ENCODE assay signal across 12 mouse cellular contexts in the genomic region with DNA sequence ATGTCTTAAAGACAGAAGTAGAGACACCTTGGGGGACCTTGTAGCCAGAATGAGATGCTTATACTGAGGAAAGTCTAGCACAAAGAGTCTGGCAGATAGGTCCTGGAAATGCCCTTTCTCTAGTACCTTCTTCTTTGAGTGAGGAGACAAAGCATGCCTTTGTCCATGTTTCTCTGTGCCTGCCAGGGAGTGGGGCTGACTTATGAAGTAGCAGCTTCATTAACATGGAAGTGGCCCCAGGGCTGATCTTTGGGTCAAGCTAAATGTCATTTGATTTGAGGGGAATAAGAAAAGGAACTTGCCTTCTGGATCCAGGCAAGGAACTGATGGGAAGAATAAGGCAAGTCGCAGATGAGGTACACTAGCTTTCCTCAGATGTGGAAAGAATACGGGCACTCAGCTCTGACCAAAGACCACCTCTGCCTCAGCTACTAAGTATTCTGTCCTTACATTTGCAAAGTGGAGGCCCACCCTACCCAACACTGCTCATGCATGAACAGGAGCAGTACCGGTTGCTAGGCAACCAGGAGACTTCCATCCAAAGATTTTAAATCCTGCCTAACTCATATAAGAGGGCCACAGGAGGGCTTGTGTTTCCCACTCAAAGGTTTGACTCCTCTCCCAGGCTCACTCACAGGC.
DNase-seq lines count a peak whose midpoint lies in the region; ATAC-seq lines count a peak whose summit lies in the region.
"Had no signal": no experiment of that assay in that cellular context is flagged by ENCODE, and none has a peak within 500 bp of the region (broad histone marks: within the 10 kb centered on the region; RNA-seq: fewer than 3 reads in every experiment).

No protein-coding gene starts in this region.

- H3K4me1 ChIP-seq in kidney, embryonic 15.5 days: 0 out of 2 replicates have a peak, but pooled peaks cover 4% of the 10 kb centered on the region
- no peaks in the 10 kb centered on the region for H3K4me1 ChIP-seq in embryonic facial prominence, embryonic 12.5 days
- peaks cover 6% of the 10 kb centered on the region for H3K4me1 ChIP-seq in hindbrain, embryonic 15.5 days (replicated peaks)
- H3K4me1 ChIP-seq in neural tube, embryonic 13.5 days (replicated peaks): peaks cover 9% of the 10 kb centered on the region
- H3K4me1 ChIP-seq: embryonic facial prominence, embryonic 13.5 days; stomach, embryonic 15.5 days had no signal

- no peaks in the 10 kb centered on the region for H3K27me3 ChIP-seq in kidney, embryonic 15.5 days
- no peaks in the 10 kb centered on the region for H3K27me3 ChIP-seq in embryonic facial prominence, embryonic 12.5 days
- no peaks in the 10 kb centered on the region for H3K27me3 ChIP-seq in hindbrain, embryonic 15.5 days
- H3K27me3 ChIP-seq in neural tube, embryonic 13.5 days: no peaks in the 10 kb centered on the region
- H3K27me3 ChIP-seq: embryonic facial prominence, embryonic 13.5 days; stomach, embryonic 15.5 days had no signal

- no peak overlapping the region for H3K27ac ChIP-seq in kidney, embryonic 15.5 days
- no peak overlapping the region for H3K27ac ChIP-seq in embryonic facial prominence, embryonic 12.5 days
- H3K27ac ChIP-seq in hindbrain, embryonic 15.5 days (replicated peaks): 0 out of 2 replicates have a peak overlapping the region, but pooled peaks have one; percentile 27
- H3K27ac ChIP-seq in neural tube, embryonic 13.5 days (replicated peaks): 0 out of 2 replicates have a peak overlapping the region, but pooled peaks have one; percentile 10
- H3K27ac ChIP-seq: embryonic facial prominence, embryonic 13.5 days; stomach, embryonic 15.5 days had no signal

- no peaks in the 10 kb centered on the region for H3K9me3 ChIP-seq in kidney, embryonic 15.5 days (replicated peaks)
- H3K9me3 ChIP-seq in embryonic facial prominence, embryonic 12.5 days: no peaks in the 10 kb centered on the region
- H3K9me3 ChIP-seq in hindbrain, embryonic 15.5 days: no peaks in the 10 kb centered on the region
- no peaks in the 10 kb centered on the region for H3K9me3 ChIP-seq in neural tube, embryonic 13.5 days
- H3K9me3 ChIP-seq: embryonic facial prominence, embryonic 13.5 days; stomach, embryonic 15.5 days had no signal

- H3K4me3 ChIP-seq in kidney, embryonic 15.5 days (replicated peaks): no peak overlapping the region
- H3K4me3 ChIP-seq in embryonic facial prominence, embryonic 12.5 days: no peak overlapping the region
- H3K4me3 ChIP-seq in hindbrain, embryonic 15.5 days: no peak overlapping the region
- no peak overlapping the region for H3K4me3 ChIP-seq in neural tube, embryonic 13.5 days
- H3K4me3 ChIP-seq: embryonic facial prominence, embryonic 13.5 days; stomach, embryonic 15.5 days had no signal

- H3K9ac ChIP-seq in kidney, embryonic 15.5 days: no peak overlapping the region
- no peak overlapping the region for H3K9ac ChIP-seq in embryonic facial prominence, embryonic 12.5 days
- H3K9ac ChIP-seq in hindbrain, embryonic 15.5 days: no peak overlapping the region
- H3K9ac ChIP-seq in neural tube, embryonic 13.5 days: no peak overlapping the region
- H3K9ac ChIP-seq: embryonic facial prominence, embryonic 13.5 days; stomach, embryonic 15.5 days had no signal

- peak; percentile 95 for ATAC-seq in kidney, embryonic 15.5 days (replicated peaks; ENCODE audit: low FRiP score)
- 0 out of 2 replicates have a peak, but pooled peaks have one; percentile 60 for ATAC-seq in embryonic facial prominence, embryonic 12.5 days (ENCODE audit: insufficient number of reproducible peaks, insufficient read depth, low FRiP score, low TSS enrichment)
- peak; percentile 96 for ATAC-seq in hindbrain, embryonic 15.5 days (ENCODE audit: low FRiP score, low read depth)
- peak; percentile 84 for ATAC-seq in neural tube, embryonic 13.5 days (ENCODE audit: low read depth)
- ATAC-seq in granulocyte monocyte progenitor cell, adult 5-6 weeks (replicated peaks; ENCODE audit: poor library complexity, severe bottlenecking): no peak

- 67% methylated on average over 3 of the region's 3 CpGs for WGBS in kidney, embryonic 15.5 days
- 51% methylated on average over 3 of the region's 3 CpGs for WGBS in embryonic facial prominence, embryonic 12.5 days
- WGBS in hindbrain, embryonic 15.5 days: 28% methylated on average over 3 of the region's 3 CpGs
- WGBS in neural tube, embryonic 13.5 days: 38% methylated on average over 3 of the region's 3 CpGs

- no peak overlapping the region for H3K4me2 ChIP-seq in kidney, embryonic 15.5 days
- H3K4me2 ChIP-seq in embryonic facial prominence, embryonic 12.5 days (replicated peaks): no peak overlapping the region
- no peak overlapping the region for H3K4me2 ChIP-seq in hindbrain, embryonic 15.5 days
- no peak overlapping the region for H3K4me2 ChIP-seq in neural tube, embryonic 13.5 days
- H3K4me2 ChIP-seq: embryonic facial prominence, embryonic 13.5 days; stomach, embryonic 15.5 days had no signal

- DNase-seq in kidney, adult 11 months: no peak
- DNase-seq in cerebellum, adult 18-20 months: no peak
- DNase-seq in heart, postnatal 4 days: no peak
- DNase-seq: gastrocnemius, postnatal 25 days; layer of hippocampus, adult 9-11 months had no signal

- H3K36me3 ChIP-seq in kidney, embryonic 15.5 days: no peaks in the 10 kb centered on the region
- H3K36me3 ChIP-seq in embryonic facial prominence, embryonic 12.5 days: no peaks in the 10 kb centered on the region
- H3K36me3 ChIP-seq in hindbrain, embryonic 15.5 days: no peaks in the 10 kb centered on the region
- H3K36me3 ChIP-seq in neural tube, embryonic 13.5 days: no peaks in the 10 kb centered on the region
- H3K36me3 ChIP-seq: embryonic facial prominence, embryonic 13.5 days; stomach, embryonic 15.5 days had no signal

Comparison
In these comparisons a context has a peak if more than half of its experiments do, and no peak if none do; other contexts are left out.
1. H3K27ac ChIP-seq: peak in hindbrain, embryonic 15.5 days (single experiment) and neural tube, embryonic 13.5 days (single experiment); none in kidney, embryonic 15.5 days (single experiment) and embryonic facial prominence, embryonic 12.5 days (single experiment).